Mouse (Mus musculus): ENCODE data around the gene Dhx8. TPM values are rescaled to one million over a fixed set of nuclear protein-coding genes. Genes with fewer than 3 reads are reported as not detected.

Gene Dhx8
- polyA plus RNA-seq, 1 experiment from 2014 or later, result 16.4 TPM

DNA sequence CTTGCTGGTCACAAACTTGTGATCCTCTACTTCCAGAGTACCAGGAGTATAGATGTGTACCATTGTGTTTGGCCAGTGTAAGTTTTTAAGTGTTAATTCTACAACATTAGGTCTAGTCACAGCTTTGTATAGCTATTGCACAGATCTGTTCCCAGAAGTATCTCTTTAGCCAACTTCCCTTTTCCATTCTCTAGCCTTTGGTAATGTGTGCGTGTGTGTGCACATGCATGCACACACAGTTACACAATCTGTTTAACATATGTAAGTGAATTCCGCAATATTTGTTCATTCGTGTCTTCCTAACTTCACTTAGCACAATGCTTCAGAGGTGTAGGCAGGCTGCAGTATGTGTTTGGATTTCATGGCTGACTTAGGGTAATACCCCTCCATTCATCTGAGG lies 26.8 kb downstream of the Dhx8 start:
- no peaks in the 10 kb centered on the region for H3K9me3 ChIP-seq (ENCODE audit: low read length)
- 83% methylated on average over 3 of the region's 3 CpGs for WGBS
- no peak overlapping the region for H3K4me3 ChIP-seq (ENCODE audit: low read depth, low read length)
- H3K27me3 ChIP-seq (replicated peaks; ENCODE audit: insufficient read depth, low read length), result no peaks in the 10 kb centered on the region
- H3K36me3 ChIP-seq (ENCODE audit: insufficient read depth, low read length), result peaks cover 30% of the 10 kb centered on the region
- peak; percentile 26 for DNase-seq (ENCODE audit: low spot score)
- TF ChIP-seq CTCF (IDR thresholded peaks at IDR 0.05), result no peak
- TF ChIP-seq EP300 (IDR thresholded peaks at IDR 0.05), result no peak
- no peak overlapping the region for H3K9ac ChIP-seq (replicated peaks; ENCODE audit: low read depth)
- no peak overlapping the region for H3K27ac ChIP-seq (ENCODE audit: low read length)
- ATAC-seq, result no peak
- no peaks in the 10 kb centered on the region for H3K4me1 ChIP-seq (ENCODE audit: insufficient read depth, low read depth, low read length)
- no peak overlapping the region for H3K4me2 ChIP-seq (replicated peaks; ENCODE audit: low read depth, low read length)

DNA sequence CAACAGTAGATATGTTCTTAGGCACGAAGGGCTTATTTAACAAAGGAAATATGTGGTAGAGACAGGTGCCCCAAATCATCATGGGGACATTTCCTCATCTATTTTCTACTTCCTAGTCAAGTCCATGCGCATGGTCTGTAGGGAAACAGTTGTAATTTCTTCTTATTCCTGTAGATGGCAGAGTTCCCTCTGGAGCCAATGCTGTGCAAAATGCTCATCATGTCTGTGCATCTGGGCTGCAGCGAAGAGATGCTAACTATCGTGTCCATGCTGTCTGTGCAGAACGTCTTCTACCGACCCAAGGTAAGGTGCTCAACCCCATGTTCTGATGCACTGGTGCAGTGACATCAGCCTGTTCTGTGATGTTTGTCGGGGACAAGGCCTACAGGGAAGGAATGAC lies 31.0 kb downstream of the Dhx8 start:
- no peaks in the 10 kb centered on the region for H3K27me3 ChIP-seq (replicated peaks; ENCODE audit: insufficient read depth, low read length)
- H3K4me3 ChIP-seq (ENCODE audit: low read depth, low read length), result no peak overlapping the region
- no peak; the same call in 1 of the 2 replicates for ATAC-seq

DNA sequence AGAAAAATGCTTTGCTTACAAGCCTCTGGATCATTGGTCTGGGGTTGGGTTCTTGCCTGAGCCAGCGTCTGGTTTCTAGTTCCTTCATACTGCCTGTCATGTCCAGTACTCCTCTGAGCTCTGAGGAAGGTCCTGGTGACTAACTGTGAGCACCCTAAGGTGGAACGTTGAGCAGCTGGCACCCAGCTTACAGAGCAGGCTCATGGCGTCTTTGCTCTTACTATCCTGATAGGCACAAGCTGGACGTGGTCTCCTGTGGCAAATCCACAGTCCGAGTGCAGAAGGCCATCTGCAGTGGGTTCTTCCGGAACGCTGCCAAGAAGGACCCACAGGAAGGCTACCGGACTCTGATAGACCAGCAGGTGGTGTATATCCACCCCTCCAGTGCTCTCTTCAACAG lies 31.8 kb downstream of the Dhx8 start:
- H3K36me3 ChIP-seq (ENCODE audit: insufficient read depth, low read length), result peaks cover 27% of the 10 kb centered on the region; the same call in 1 of the 2 replicates
- ATAC-seq, result no peak
- TF ChIP-seq EP300 (IDR thresholded peaks at IDR 0.05) (no peak), CTCF (IDR thresholded peaks at IDR 0.05) (no peak)

More for the DNA sequence above, 31.0 kb downstream of the Dhx8 start:
- no peak overlapping the region for H3K9ac ChIP-seq (replicated peaks; ENCODE audit: low read depth)
- H3K36me3 ChIP-seq (ENCODE audit: insufficient read depth, low read length), result peaks cover 33% of the 10 kb centered on the region
- WGBS, result 44% methylated on average over 7 of the region's 7 CpGs
- no peak overlapping the region for H3K27ac ChIP-seq (ENCODE audit: low read length)
- H3K9me3 ChIP-seq (ENCODE audit: low read length), result no peaks in the 10 kb centered on the region
- no peak overlapping the region for H3K4me2 ChIP-seq (replicated peaks; ENCODE audit: low read depth, low read length)
- no peak for TF ChIP-seq EP300 (IDR thresholded peaks at IDR 0.05)
- TF ChIP-seq CTCF (IDR thresholded peaks at IDR 0.05), result peak; percentile 81
- peak; percentile 76 for DNase-seq (ENCODE audit: low spot score)
- H3K4me1 ChIP-seq (ENCODE audit: insufficient read depth, low read depth, low read length), result no peaks in the 10 kb centered on the region

DNA sequence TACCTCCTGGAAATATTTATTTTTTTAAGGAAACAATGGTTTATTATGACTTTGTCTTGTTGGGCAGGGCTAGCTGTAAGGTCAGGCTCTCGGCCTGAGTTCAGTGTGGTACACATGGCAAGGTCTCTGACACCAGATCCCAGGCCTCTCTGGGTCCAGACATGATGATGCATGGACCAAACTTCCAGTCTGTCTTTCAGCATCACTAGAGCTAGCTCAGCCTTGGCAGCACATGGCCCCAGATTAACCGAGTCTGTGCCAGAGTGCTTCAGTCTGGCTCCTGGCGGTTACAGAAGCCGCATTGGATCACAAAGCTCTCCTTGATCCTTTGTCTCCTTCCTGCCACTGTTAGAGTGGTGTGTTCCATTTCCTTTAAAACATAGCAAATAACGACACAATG lies 34.6 kb downstream of the Dhx8 start:
- no peak for ATAC-seq
- no peak overlapping the region for H3K9ac ChIP-seq (replicated peaks; ENCODE audit: low read depth)
- H3K27ac ChIP-seq (ENCODE audit: low read length), result no peak overlapping the region
- no peak for DNase-seq (ENCODE audit: low spot score)
- H3K4me1 ChIP-seq (ENCODE audit: insufficient read depth, low read depth, low read length), result 0 out of 2 replicates have a peak, but pooled peaks cover 4% of the 10 kb centered on the region
- no peaks in the 10 kb centered on the region for H3K9me3 ChIP-seq (ENCODE audit: low read length)
- H3K27me3 ChIP-seq (replicated peaks; ENCODE audit: insufficient read depth, low read length), result no peaks in the 10 kb centered on the region
- H3K36me3 ChIP-seq (ENCODE audit: insufficient read depth, low read length), result peaks cover 25% of the 10 kb centered on the region; the same call in 1 of the 2 replicates
- WGBS, result 66% methylated on average over 5 of the region's 5 CpGs
- TF ChIP-seq EP300 (IDR thresholded peaks at IDR 0.05) (no peak), CTCF (IDR thresholded peaks at IDR 0.05) (no peak)
- no peak overlapping the region for H3K4me2 ChIP-seq (replicated peaks; ENCODE audit: low read depth, low read length)
- H3K4me3 ChIP-seq (ENCODE audit: low read depth, low read length), result no peak overlapping the region

More for the DNA sequence above, 31.8 kb downstream of the Dhx8 start:
- no peaks in the 10 kb centered on the region for H3K4me1 ChIP-seq (ENCODE audit: insufficient read depth, low read depth, low read length)
- no peaks in the 10 kb centered on the region for H3K9me3 ChIP-seq (ENCODE audit: low read length)
- no peak overlapping the region for H3K9ac ChIP-seq (replicated peaks; ENCODE audit: low read depth)
- no peak overlapping the region for H3K4me2 ChIP-seq (replicated peaks; ENCODE audit: low read depth, low read length)
- WGBS, result 88% methylated on average over 8 of the region's 8 CpGs
- H3K27ac ChIP-seq (ENCODE audit: low read length), result no peak overlapping the region
- DNase-seq (ENCODE audit: low spot score), result no peak
- H3K4me3 ChIP-seq (ENCODE audit: low read depth, low read length), result no peak overlapping the region
- H3K27me3 ChIP-seq (replicated peaks; ENCODE audit: insufficient read depth, low read length), result no peaks in the 10 kb centered on the region

DNA sequence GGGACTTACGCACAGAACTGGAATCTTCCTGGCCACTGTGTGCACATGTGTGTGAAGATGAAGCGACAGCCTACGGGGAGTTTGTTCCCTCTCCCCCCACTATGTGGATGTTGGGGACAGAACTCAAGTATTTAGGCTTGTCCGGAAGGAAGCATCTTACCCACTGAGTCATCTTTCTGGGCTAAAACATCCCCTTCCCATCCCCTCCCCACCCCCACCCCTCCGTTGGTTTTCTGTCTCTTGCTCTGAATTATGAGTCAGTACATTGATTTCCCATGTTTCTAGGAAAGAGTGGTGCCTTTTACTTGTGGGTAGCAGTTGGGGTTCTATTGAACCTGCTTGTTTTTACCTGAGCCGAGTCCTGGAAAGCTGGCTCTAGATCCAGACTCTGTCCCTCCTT lies 36.0 kb downstream of the Dhx8 start:
- Histone ChIP-seq H3K27me3 (replicated peaks; ENCODE audit: insufficient read depth, low read length) (no peaks in the 10 kb centered on the region), H3K4me2 (replicated peaks; ENCODE audit: low read depth, low read length) (no peak overlapping the region), H3K9ac (replicated peaks; ENCODE audit: low read depth) (no peak overlapping the region), H3K9me3 (ENCODE audit: low read length) (no peaks in the 10 kb centered on the region), H3K27ac (ENCODE audit: low read length) (no peak overlapping the region), H3K4me1 (ENCODE audit: insufficient read depth, low read depth, low read length) (0 out of 2 replicates have a peak, but pooled peaks cover 4% of the 10 kb centered on the region), H3K4me3 (ENCODE audit: low read depth, low read length) (no peak overlapping the region), H3K36me3 (ENCODE audit: insufficient read depth, low read length) (peaks cover 24% of the 10 kb centered on the region; the same call in 1 of the 2 replicates)
- 87% methylated on average over 6 of the region's 6 CpGs for WGBS
- ATAC-seq (no peak), DNase-seq (ENCODE audit: low spot score) (no peak)
- no peak for TF ChIP-seq EP300 (IDR thresholded peaks at IDR 0.05)
- no peak for TF ChIP-seq CTCF (IDR thresholded peaks at IDR 0.05)

DNA sequence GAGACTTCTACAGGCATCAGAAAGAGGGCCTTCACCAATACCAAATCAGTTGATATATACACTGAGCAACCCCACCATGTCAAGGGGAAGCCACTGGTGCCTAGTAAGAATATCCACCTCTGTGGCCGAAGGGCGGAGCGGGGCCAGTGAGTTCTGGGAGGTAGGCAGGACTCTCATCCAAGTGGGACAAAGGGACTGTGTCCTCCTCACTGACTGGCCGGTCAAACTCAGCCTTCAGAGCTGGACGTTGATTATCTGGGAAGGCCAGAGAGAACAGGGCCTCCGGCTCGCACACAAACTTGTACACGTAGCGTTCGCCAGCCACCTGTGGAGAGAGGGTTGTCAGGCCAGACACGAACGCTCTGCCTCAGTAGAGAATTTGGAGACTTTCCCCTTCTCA lies 37.5 kb downstream of the Dhx8 start:
- ATAC-seq, result no peak
- no peak overlapping the region for H3K9ac ChIP-seq (replicated peaks; ENCODE audit: low read depth)
- peaks cover 15% of the 10 kb centered on the region; the same call in 1 of the 2 replicates for H3K36me3 ChIP-seq (ENCODE audit: insufficient read depth, low read length)
- TF ChIP-seq CTCF (IDR thresholded peaks at IDR 0.05) (no peak), EP300 (IDR thresholded peaks at IDR 0.05) (no peak)
- 93% methylated on average over 12 of the region's 12 CpGs for WGBS
- no peak overlapping the region for H3K4me3 ChIP-seq (ENCODE audit: low read depth, low read length)
- 0 out of 2 replicates have a peak, but pooled peaks cover 4% of the 10 kb centered on the region for H3K4me1 ChIP-seq (ENCODE audit: insufficient read depth, low read depth, low read length)
- H3K27ac ChIP-seq (ENCODE audit: low read length), result no peak overlapping the region
- no peaks in the 10 kb centered on the region for H3K27me3 ChIP-seq (replicated peaks; ENCODE audit: insufficient read depth, low read length)
- H3K4me2 ChIP-seq (replicated peaks; ENCODE audit: low read depth, low read length), result no peak overlapping the region
- no peaks in the 10 kb centered on the region for H3K9me3 ChIP-seq (ENCODE audit: low read length)
- no peak for DNase-seq (ENCODE audit: low spot score)
